Mouse (Mus musculus): ENCODE data around the gene Cyp2e1. TPM values are rescaled to one million over a fixed set of nuclear protein-coding genes. Genes with fewer than 3 reads are reported as not detected.
A peak's percentile ranks its signal among the peaks of the same experiment; 100 is the strongest.

Gene Cyp2e1
- polyA plus RNA-seq, 1 experiment from 2014 or later: not detected

- 76% methylated on average over 12 of the region's 12 CpGs for WGBS
- Histone ChIP-seq H3K27me3 (replicated peaks) (no peaks in the 10 kb centered on the region), H3K4me2 (no peak overlapping the region), H3K4me3 (no peak overlapping the region), H3K27ac (no peak overlapping the region), H3K9ac (no peak overlapping the region), H3K36me3 (replicated peaks) (no peaks in the 10 kb centered on the region), H3K4me1 (no peaks in the 10 kb centered on the region), H3K9me3 (no peaks in the 10 kb centered on the region)
- no peak for ATAC-seq (replicated peaks)
These were observed 2.6 kb downstream of the Cyp2e1 start for GRCm38 (mm10) chr7:140765888-140766739.

- ATAC-seq (replicated peaks): no peak
- WGBS: 90% methylated on average over 4 of the region's 4 CpGs
- no peak overlapping the region for H3K9ac ChIP-seq
These were observed 17.0 kb downstream of the Cyp2e1 start for GRCm38 (mm10) chr7:140780548-140780947.

DNA sequence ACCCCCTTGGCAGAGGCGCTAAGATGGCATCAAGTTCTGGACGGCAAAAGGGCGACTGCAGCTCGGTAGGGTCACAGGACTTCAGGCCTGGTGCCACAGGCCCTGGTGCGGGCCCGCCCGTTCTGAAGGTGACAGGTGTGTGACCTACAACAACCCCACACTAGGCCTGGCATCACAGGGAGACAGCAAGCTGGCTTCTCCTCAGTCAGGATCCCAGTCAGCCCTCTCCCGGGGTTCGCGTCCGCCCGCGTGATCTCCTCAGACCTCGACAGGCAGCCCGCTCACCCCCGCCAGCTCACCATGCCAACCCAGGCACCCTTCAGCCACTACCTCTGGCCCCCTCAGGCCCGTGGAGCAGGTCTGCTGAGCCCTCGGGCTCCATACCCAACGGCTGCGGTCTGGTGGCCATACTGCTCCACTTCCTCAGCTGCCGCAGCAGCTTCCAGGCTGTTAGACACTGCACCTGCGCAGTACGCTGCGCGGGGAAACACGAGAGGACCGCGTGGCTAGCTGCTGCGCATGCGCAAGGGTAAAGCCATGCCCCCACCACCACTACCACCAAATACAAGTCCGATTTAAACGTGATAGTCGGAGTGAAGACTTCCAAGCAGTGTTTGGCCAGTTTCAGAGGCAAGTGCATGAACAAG, 24.0 kb downstream of the Cyp2e1 start, which contains the start of gene Syce1:
Gene Syce1 (minus strand): TSS at position 447 of the 647 bp plus-strand sequence.
- Histone ChIP-seq H3K4me1 (no peaks in the 10 kb centered on the region), H3K4me3 (no peak within 1 kb of the TSS), H3K27me3 (replicated peaks) (no peaks in the 10 kb centered on the region), H3K36me3 (replicated peaks) (no peaks in the 10 kb centered on the region), H3K9ac (no peak within 1 kb of the TSS), H3K4me2 (no peak within 1 kb of the TSS), H3K27ac (no peak within 1 kb of the TSS), H3K9me3 (no peaks in the 10 kb centered on the region)
- no peak for ATAC-seq (replicated peaks)
- WGBS: 84% methylated on average over 33 of the region's 33 CpGs

More at GRCm38 (mm10) chr7:140780548-140780947, 17.0 kb downstream of the Cyp2e1 start:
- no peak overlapping the region for H3K27ac ChIP-seq
- no peak overlapping the region for H3K4me3 ChIP-seq
- no peaks in the 10 kb centered on the region for H3K9me3 ChIP-seq
- H3K4me2 ChIP-seq: no peak overlapping the region
- H3K27me3 ChIP-seq (replicated peaks): no peaks in the 10 kb centered on the region
- H3K4me1 ChIP-seq: no peaks in the 10 kb centered on the region
- H3K36me3 ChIP-seq (replicated peaks): no peaks in the 10 kb centered on the region

DNA sequence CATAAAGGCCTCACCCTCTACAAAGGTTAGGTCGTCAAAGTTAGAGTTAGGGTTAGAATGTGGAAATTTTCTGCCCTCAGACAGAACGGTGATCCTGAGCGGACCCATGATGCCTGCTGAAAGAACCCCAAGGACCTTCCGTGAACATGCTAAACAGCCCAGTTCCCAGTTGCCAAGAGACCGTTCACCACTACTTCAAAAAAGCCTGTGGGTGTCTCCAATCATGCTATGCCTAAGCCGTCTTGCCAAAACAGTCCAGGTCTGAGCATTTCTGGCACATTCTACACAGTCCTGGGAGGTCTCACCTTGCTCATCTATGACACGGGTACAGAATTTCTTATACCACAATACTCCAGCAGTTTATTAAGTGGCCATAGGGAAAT, 24.5 kb downstream of the Cyp2e1 start:
- no peak for ATAC-seq (replicated peaks)
- WGBS: 85% methylated on average over 7 of the region's 7 CpGs
- Histone ChIP-seq H3K36me3 (replicated peaks) (no peaks in the 10 kb centered on the region), H3K4me1 (no peaks in the 10 kb centered on the region), H3K27me3 (replicated peaks) (no peaks in the 10 kb centered on the region), H3K9me3 (no peaks in the 10 kb centered on the region), H3K9ac (no peak overlapping the region), H3K27ac (no peak overlapping the region), H3K4me3 (no peak overlapping the region), H3K4me2 (no peak overlapping the region)

DNA sequence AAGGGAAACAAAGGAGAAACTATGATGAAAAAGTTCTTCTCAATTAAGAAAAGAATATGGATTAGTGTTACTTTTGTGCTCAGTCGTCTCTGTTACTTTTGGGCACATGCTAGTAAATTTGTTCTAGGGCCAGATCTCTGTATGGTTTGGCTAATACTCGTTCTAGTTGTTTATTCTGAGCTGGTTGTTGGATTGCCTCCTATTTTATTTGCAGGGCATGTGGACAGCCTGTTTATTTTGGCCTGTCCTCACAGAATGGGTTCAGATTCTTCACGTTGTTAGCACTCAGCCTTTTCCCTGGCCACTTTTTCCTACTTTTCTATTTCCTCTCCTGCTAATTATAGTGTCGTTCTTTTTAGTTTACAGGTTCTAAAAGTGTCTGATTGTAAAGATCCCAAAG, 30.0 kb downstream of the Cyp2e1 start:
- 71% methylated on average over 4 of the region's 4 CpGs for WGBS
- no peak overlapping the region for H3K9ac ChIP-seq
- H3K4me1 ChIP-seq: no peaks in the 10 kb centered on the region
- H3K27me3 ChIP-seq (replicated peaks): no peaks in the 10 kb centered on the region
- no peak for ATAC-seq (replicated peaks)
- H3K36me3 ChIP-seq (replicated peaks): no peaks in the 10 kb centered on the region
- H3K9me3 ChIP-seq: no peaks in the 10 kb centered on the region
- H3K4me3 ChIP-seq: no peak overlapping the region
- H3K4me2 ChIP-seq: no peak overlapping the region
- H3K27ac ChIP-seq: no peak overlapping the region

DNA sequence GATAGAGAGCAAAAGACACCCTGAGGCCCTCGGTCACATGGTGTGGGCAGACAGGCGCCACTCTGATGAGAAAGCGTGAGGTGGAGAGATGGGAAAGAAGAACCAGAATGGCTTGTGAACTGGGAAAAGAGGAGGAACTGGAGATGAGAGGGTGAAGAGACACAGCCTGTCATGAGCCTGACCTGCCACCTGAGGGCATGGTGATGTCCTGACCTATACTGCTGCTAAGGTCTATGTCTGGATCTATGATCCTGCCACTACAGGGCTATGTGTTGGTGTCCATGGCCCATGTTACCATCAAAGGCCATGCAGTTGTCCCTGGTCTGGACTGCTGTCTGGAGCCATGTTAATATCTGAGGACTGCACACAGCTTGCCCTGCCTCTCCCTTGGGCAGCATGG, 34.1 kb downstream of the Cyp2e1 start:
- Histone ChIP-seq H3K27ac (no peak overlapping the region), H3K36me3 (replicated peaks) (no peaks in the 10 kb centered on the region), H3K4me1 (no peaks in the 10 kb centered on the region), H3K4me3 (no peak overlapping the region), H3K4me2 (no peak overlapping the region), H3K9ac (no peak overlapping the region), H3K9me3 (no peaks in the 10 kb centered on the region), H3K27me3 (replicated peaks) (no peaks in the 10 kb centered on the region)
- ATAC-seq (replicated peaks): no peak
- WGBS: 92% methylated on average over 3 of the region's 3 CpGs

GRCm38 (mm10) chr7:140798212-140798611, 34.7 kb downstream of the Cyp2e1 start:
- H3K36me3 ChIP-seq (replicated peaks): no peaks in the 10 kb centered on the region
- WGBS: 74% methylated on average over 2 of the region's 2 CpGs

DNA sequence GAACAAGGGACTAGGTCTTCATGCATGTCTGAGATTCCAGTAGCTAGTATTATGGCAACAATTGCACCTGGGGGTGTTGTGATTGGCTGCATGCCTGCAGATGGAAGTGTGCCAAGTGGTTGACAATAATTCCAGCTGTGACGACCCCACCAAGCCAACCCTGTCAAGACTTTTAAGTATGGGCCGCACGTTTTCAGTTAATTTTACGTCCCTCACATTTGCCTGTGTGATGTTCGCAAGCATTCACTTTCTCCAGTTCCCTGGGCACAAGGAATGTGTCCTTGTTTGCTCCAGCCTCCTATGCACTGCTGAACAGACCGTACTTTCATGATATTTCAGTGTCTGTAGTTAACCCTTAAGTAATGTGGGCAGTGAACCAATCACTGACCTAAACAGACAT, 39.1 kb downstream of the Cyp2e1 start:
- no peak overlapping the region for H3K9ac ChIP-seq
- ATAC-seq (replicated peaks): no peak
- no peak overlapping the region for H3K4me3 ChIP-seq
- peaks cover 8% of the 10 kb centered on the region; the same call in 1 of the 2 replicates for H3K36me3 ChIP-seq (replicated peaks)
- WGBS: 75% methylated on average over 6 of the region's 6 CpGs
- no peaks in the 10 kb centered on the region for H3K4me1 ChIP-seq
- H3K27ac ChIP-seq: no peak overlapping the region
- no peaks in the 10 kb centered on the region for H3K9me3 ChIP-seq
- no peaks in the 10 kb centered on the region for H3K27me3 ChIP-seq (replicated peaks)
- no peak overlapping the region for H3K4me2 ChIP-seq

More at GRCm38 (mm10) chr7:140798212-140798611, 34.7 kb downstream of the Cyp2e1 start:
- H3K9ac ChIP-seq: no peak overlapping the region
- no peak overlapping the region for H3K4me2 ChIP-seq
- H3K27me3 ChIP-seq (replicated peaks): no peaks in the 10 kb centered on the region
- H3K4me1 ChIP-seq: no peaks in the 10 kb centered on the region
- H3K27ac ChIP-seq: no peak overlapping the region
- ATAC-seq (replicated peaks): no peak
- H3K4me3 ChIP-seq: no peak overlapping the region
- no peaks in the 10 kb centered on the region for H3K9me3 ChIP-seq

GRCm38 (mm10) chr7:140805704-140806103, 42.2 kb downstream of the Cyp2e1 start:
- peak; percentile 38; the same call in 1 of the 2 replicates for ATAC-seq (replicated peaks)
- Histone ChIP-seq H3K4me1 (no peaks in the 10 kb centered on the region), H3K9me3 (no peaks in the 10 kb centered on the region), H3K27me3 (replicated peaks) (no peaks in the 10 kb centered on the region), H3K36me3 (replicated peaks) (peaks cover 15% of the 10 kb centered on the region), H3K4me3 (no peak overlapping the region), H3K4me2 (no peak overlapping the region), H3K27ac (no peak overlapping the region), H3K9ac (no peak overlapping the region)
- WGBS: 20% methylated on average over 1 of the region's 1 CpGs

DNA sequence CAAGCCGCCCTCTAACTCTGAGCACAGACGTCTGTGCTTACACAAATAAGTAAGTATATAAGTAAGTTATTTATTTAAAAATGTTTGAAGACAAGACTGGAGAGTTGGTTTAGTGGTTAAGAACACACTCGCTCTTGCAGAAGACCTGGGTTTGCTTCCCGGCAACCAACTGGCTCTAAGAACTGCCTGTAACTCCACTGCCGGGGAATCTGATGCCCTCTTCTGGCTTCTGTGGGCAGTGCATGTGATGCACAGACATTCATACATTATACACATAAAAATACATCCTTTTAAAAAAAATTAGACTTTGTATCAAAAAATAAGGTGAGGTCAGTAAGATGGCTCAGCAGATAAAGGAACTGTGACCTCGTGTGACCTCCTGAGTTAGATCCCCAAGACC, 47.0 kb downstream of the Cyp2e1 start:
- H3K9ac ChIP-seq: no peak overlapping the region
- H3K4me3 ChIP-seq: no peak overlapping the region
- 94% methylated on average over 6 of the region's 6 CpGs for WGBS

DNA sequence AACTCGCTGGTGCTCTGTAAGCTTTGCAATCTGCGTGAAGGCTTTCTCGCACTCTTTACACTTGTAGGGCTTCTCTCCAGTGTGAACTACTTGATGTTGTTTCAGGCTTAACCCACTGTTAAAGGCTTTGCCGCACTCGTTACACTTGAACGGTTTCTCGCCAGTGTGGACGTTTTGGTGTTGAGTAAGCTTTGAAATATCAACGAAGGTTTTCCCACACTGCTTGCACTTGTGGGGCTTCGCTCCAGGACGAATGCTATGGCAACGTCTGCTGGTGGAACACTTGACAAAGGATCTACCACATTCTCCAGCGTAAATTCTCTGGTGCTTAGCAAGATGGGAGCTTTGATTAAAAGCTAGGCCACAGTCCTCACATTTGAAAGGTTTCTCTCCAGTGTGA, 48.2 kb downstream of the Cyp2e1 start:
- Histone ChIP-seq H3K27ac (no peak overlapping the region), H3K36me3 (replicated peaks) (peaks cover 37% of the 10 kb centered on the region), H3K9ac (no peak overlapping the region), H3K4me1 (no peaks in the 10 kb centered on the region; the same call in 1 of the 2 replicates), H3K4me2 (no peak overlapping the region), H3K9me3 (no peaks in the 10 kb centered on the region), H3K27me3 (replicated peaks) (no peaks in the 10 kb centered on the region), H3K4me3 (no peak overlapping the region)
- WGBS: 75% methylated on average over 13 of the region's 13 CpGs
- no peak for ATAC-seq (replicated peaks)

More for the DNA sequence above, 47.0 kb downstream of the Cyp2e1 start:
- H3K4me2 ChIP-seq: no peak overlapping the region
- H3K27me3 ChIP-seq (replicated peaks): no peaks in the 10 kb centered on the region
- ATAC-seq (replicated peaks): no peak
- H3K27ac ChIP-seq: no peak overlapping the region
- H3K9me3 ChIP-seq: no peaks in the 10 kb centered on the region
- no peaks in the 10 kb centered on the region for H3K4me1 ChIP-seq
- peaks cover 38% of the 10 kb centered on the region for H3K36me3 ChIP-seq (replicated peaks)

GRCm38 (mm10) chr7:140812850-140813249, 49.3 kb downstream of the Cyp2e1 start:
- no peak for ATAC-seq (replicated peaks)
- H3K27me3 ChIP-seq (replicated peaks): no peaks in the 10 kb centered on the region
- H3K9me3 ChIP-seq: no peaks in the 10 kb centered on the region
- H3K27ac ChIP-seq: no peak overlapping the region
- no peak overlapping the region for H3K4me3 ChIP-seq
- H3K4me1 ChIP-seq: peaks cover 11% of the 10 kb centered on the region
- 92% methylated on average over 12 of the region's 12 CpGs for WGBS
- peaks cover 28% of the 10 kb centered on the region for H3K36me3 ChIP-seq (replicated peaks)
- no peak overlapping the region for H3K4me2 ChIP-seq
- H3K9ac ChIP-seq: no peak overlapping the region
